Mouse (Mus musculus) urinary bladder, postnatal 10 days (tissue): ENCODE measurements at regions not wholly inside any gene's neighbourhood (a gene's known extent, or its start where the extent isn't known, plus 50 kb on each side); places are given as distances from the start of the nearest gene placed in this dataset.

Source experiments
- DNase-seq: peaks from one replicate; pipeline ENCODE4 v3.0.0; 2022; ENCODE audit warnings: low spot score

DNA sequence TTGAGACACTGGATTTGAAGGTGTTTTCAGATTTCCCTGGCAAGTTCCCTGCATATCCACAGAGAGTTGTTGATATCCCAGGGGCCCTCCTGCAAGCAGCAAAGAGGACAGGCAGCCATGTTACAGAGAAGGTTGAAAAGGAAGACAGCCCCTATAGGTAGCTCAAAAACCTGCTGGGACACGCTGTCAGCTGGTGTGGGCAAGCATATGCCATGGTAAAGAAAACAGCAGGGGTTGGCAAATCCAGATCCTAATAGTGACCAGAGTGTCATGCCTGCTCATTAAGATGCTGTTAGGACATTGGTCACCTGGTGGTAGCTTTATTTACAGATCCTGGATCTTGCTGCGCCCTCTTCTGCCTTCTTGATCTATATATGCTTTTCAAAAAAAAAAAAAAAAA is 397.6 kb downstream of the Tns1 start:
- DNase-seq, result no peak

DNA sequence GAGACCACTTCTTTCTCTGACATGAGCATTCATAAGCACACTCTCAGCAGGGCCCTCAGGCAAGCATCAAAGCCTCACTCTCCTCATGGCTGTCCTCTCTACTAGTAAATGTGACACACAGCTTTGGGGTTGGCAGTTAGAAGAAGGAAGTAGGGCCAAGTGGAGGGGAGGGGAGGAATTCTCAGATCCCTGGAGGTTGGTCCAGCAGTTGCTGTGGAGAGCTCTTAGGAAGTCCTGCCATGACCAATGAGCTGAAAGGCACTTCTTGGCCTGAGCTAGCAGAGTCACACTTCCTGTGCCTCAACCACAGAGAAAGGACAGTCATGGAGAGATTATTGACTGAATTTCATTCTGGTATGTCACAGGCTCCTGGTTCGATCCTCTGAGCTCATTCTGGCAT is 398.8 kb downstream of the Tns1 start:
- DNase-seq, result no peak

DNA sequence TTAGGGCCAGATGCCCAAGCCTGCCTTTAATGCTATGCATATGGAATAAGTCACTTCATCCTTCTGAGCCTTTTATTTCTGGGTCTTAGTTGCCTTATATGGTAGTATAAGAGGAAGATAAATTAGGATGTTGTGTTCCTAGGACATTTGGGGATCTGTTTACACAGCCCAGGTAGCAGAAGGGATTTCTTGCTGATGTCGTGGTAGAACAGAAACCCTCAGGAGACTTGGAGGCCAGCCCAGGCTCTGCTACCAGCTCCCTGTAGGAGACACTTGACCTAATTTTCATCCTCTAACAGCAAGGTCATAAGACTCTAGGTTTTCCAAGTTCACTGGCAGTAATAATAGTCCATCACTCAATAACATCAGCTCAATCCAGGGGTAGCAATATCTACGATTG is 399.7 kb downstream of the Tns1 start:
- DNase-seq, result no peak

DNA sequence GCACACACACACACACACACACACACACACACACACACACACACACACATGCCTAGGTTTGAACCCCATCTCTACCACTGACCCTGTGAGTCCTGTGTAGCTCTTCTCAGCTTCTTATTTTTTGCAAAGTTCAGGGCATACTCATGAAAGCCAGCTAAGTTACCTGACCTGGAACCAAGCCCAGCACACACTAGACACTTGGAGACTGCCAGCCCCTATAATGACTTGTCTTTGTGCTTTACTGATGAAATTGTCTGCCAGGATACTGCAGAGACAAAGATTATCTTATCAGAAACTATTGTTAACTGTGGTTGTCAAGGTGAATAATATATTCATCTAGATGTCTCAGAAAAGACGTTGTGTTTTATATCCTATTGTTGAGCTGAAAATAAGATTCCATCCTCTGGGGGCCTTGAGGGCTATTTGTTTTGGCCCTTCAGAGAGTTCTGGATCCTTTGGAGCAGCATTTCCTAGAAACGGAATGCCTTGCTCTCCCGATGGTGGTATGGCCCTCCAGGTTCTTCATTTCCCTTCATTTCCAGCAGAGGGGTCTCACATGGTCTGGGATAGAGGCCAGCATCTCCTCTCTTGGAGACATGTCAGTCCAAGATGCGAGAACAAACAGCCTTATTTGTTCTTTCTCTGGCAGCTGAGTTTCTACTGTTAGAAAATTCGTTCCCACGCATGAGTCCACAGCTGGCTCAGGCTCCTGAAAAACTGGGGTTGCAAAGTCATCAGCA is 402.6 kb downstream of the Tns1 start:
- no peak for DNase-seq

GRCm38 (mm10) chr1:73718421-73718820 is 405.8 kb downstream of the Tns1 start:
- DNase-seq, result no peak

- no peak for DNase-seq
Observed at GRCm38 (mm10) chr1:73717401-73717800, 406.8 kb downstream of the Tns1 start.

- DNase-seq, result no peak
Observed at GRCm38 (mm10) chr1:73716901-73717300, 407.3 kb downstream of the Tns1 start.

DNA sequence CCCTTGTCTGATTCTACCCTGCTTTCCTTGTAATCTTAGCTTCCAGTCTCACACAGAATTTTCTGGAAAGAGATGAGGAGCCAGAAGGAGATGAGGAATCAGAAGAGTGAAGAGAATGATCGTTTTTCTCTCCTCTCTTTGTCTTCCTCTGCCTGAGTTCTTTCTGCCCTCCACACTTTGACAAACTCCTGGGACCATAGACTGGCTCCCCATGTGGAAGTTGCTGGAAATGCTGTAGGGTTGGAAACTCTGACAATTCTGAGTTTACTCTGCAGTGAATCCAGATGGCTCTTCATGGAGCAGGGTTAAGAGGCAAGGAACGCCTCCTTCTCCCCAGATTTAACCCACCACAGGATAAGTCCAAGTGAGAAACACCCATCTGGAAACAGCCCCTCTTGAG is 408.7 kb downstream of the Tns1 start:
- DNase-seq, result no peak

DNA sequence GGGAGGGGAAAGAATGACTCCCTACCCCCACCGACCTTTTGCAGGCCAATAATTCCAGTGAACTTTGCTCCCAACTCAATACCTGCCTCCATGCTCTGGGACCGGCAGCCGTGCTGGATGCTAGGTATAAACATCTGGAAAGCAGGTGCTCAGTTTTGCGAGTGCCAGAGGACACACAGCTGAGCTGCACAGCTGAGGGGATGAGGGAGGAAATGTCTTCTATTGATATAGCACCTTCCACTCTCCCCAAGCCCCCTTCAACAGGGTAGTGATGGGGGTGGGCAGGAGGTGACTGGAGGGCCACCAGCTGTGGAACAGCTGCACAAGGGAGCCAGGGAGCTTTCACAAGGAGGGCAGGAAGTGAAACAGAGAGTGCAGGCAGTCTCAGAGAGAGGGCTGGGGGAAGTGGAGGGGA is 421.8 kb downstream of the Tns1 start:
- no peak for DNase-seq

GRCm38 (mm10) chr1:73693537-73693936 is 430.7 kb downstream of the Tns1 start:
- no peak for DNase-seq

- DNase-seq, result no peak
Observed at GRCm38 (mm10) chr1:73685734-73686133, 438.5 kb downstream of the Tns1 start.

DNA sequence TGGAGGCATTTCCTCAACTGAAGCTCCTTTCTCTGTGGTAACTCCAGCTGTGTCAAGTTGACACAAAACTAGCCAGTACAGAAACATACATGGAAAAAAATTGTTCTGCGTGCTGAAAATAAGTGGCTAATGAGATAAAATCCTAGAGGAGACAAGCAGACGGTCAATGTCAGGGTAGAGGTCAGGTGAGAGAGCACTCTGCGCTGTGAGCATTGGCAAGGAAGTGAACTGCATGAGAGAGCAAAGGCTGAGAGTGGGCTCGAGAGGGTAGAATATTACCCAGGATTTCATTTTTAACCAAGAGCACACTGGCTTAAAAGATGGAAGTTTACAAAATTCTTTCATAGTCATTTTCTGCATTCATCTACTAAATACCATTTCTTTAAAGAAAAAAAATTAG is 439.2 kb downstream of the Tns1 start:
- no peak for DNase-seq

DNA sequence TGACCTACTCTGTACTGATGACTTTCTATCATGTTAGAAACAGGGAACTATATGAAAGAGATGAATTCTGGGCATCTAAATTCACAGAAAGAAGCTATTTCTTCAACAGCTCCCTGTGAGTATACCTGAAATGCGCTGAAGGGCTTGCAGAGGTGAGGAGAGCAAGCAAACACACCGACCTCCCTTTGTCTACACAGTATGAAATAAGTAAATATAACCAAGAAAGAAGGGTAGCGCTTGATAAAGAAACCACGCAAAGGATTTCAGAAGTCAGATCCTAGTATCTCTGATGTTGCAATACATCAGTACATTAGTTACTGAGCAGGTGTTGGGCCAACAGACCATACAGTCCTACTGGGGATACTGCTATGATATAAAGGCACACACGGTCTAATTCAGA is 440.1 kb downstream of the Tns1 start:
- DNase-seq, result no peak

- DNase-seq, result no peak
Observed at GRCm38 (mm10) chr1:73683132-73683888, 440.9 kb downstream of the Tns1 start.

DNA sequence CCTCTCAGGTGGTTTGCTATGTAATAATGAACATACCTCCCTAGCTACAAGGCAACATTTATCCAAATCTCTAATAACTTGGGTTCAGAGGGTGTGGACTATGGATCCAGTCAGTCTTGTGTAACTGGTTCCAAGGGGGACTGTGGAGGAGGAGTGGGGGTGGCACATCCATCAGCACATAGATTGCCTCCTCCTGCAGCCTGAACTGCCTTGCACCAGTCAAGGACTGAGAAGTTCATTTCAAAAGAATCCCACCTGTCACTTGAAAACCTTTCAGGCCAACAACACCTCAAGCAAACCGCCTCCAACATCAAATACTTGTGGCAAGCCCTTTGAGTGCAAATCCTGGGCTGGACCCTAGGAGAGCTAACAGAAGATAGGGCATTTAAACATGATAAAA is 442.6 kb downstream of the Tns1 start:
- no peak for DNase-seq

- no peak for DNase-seq
Observed at GRCm38 (mm10) chr1:73680829-73681228, 443.4 kb downstream of the Tns1 start.

GRCm38 (mm10) chr1:73673851-73674235 is 450.4 kb downstream of the Tns1 start:
- DNase-seq, result no peak

DNA sequence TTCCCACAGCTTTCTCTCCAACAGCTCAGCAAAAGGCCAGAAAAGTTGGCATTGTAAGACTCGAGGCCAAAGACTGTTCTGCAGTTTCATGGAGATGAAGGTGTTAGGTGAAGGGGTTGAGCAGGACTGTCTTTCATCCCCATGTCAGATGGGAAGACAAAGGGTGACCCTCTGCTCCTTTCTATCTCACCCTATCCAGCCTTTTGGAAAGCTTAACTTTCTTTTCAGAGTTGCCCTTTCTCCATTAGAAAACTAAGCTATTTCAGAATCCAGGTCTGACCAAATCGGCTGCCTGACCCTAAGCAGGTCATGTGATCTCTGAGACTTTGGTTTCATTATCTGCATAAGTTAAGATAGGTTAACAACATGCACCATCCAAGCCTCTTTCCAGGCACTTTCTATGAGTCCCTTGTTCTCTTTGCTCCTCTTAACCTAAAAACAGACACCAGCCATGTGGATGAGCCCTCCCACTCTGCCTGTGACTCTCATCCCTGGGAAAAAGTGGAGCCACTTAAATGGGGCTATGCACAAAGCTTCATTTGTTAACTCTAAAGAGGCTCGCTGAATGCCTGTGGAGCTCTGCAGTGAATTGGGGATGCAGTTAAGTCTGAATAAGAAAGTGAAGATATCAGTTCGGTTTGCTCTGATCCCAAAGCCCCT is 450.9 kb downstream of the Tns1 start:
- no peak for DNase-seq

- DNase-seq, result no peak
Observed at GRCm38 (mm10) chr1:73672239-73672638, 452.0 kb downstream of the Tns1 start.

DNA sequence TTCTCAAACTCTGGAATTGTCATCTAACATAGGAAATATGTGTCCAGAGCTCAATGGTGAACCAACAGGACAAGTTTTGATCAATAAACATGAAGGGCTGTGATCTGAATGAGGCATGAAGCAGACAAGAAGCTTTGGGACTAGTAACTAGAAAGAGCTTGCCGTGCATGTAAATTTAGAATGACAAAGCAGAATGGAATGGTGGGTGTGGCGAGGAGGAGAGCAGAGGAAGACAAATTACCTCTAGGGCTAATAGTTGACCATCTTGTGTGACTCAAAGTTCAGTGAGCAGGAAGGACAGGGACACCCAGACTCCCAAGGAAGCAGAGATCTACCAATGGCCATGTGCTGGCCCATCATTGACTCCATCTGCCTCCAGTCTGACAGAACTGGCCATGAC is 455.6 kb downstream of the Tns1 start:
- no peak for DNase-seq

DNA sequence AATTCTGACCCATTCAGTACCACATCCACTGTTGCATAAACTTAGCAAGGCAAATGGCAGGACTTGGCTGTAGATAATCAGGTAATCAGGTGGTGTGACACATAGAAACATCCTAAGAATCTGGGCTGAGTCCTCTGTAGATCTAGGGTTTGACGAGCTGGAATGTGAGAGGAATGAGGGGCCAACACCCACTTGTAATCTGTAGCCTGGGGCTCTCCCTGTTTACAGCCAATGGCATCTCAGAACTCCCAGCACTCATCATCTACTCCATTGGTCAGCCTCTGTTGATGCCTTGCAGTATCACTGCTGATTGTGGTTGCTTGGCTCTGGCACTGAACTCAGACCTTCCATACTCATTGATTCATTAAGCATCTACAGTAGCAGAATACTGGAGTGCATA is 460.7 kb downstream of the Tns1 start:
- DNase-seq, result no peak

- DNase-seq, result no peak
Observed at GRCm38 (mm10) chr1:73645011-73645410, 479.2 kb downstream of the Tns1 start.

DNA sequence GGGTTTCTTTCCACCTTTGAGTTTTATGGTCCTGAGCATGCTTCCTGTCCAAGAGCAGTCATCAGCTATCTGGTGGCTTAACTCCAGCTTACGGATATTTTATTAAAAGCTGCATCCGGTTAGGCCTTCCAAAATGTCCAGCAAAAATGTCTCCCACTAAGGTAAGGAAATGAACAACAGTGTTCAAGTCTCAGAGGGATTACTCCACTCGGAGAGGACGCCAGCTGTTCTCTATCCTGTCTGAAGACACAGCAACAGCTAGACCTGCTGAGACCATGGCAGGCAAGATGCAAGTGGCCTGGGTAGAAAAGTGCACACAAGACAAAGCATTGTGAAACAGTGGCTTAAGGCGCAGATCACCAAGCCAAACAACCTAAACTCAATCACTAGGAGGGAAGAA is 479.9 kb downstream of the Tns1 start:
- no peak for DNase-seq
